Mouse (Mus musculus) forebrain, embryonic 15.5 days (tissue): Measurements from ENCODE around the gene Hyal2. TPM values are rescaled to one million over a fixed set of nuclear protein-coding genes. Genes with fewer than 3 reads are reported as not detected.

Experiments
- ATAC-seq: fragments of 200-750 bp; cut with Nextera tagmentation; replicated peaks from 2 replicates; pipeline ENCODE4 v1.8.0; 2017; ENCODE audit warnings: mild to moderate bottlenecking, moderate TSS enrichment, moderate library complexity
- H3K27ac ChIP-seq: fragments of 300-500 bp; sonication (generic); replicated peaks from 2 replicates; pipeline ENCODE4 v1.5.1; 2015; ENCODE audit warnings: mild to moderate bottlenecking, inconsistent platforms
- H3K27me3 ChIP-seq: fragments of 300-500 bp; sonication (generic); 2 replicates; pipeline ENCODE4 v1.6.1; 2015; ENCODE audit warnings: inconsistent platforms
- H3K36me3 ChIP-seq: fragments of 300-500 bp; sonication (generic); 2 replicates; pipeline ENCODE4 v1.6.1; 2015; ENCODE audit warnings: mild to moderate bottlenecking, inconsistent platforms
- H3K4me1 ChIP-seq: fragments of 300-500 bp; sonication (generic); 2 replicates; pipeline ENCODE4 v1.6.1; 2015; ENCODE audit warnings: inconsistent platforms
- H3K4me2 ChIP-seq: fragments of 300-500 bp; sonication (generic); replicated peaks from 2 replicates; pipeline ENCODE4 v1.6.1; 2015; ENCODE audit warnings: mild to moderate bottlenecking, inconsistent platforms
- H3K4me3 ChIP-seq: fragments of 300-500 bp; sonication (generic); 2 replicates; pipeline ENCODE4 v1.5.1; 2015; ENCODE audit warnings: mild to moderate bottlenecking, inconsistent platforms
- H3K9ac ChIP-seq: fragments of 300-500 bp; sonication (generic); replicated peaks from 2 replicates; pipeline ENCODE4 v1.6.1; 2015; ENCODE audit warnings: mild to moderate bottlenecking, inconsistent platforms
- H3K9me3 ChIP-seq: fragments of 300-500 bp; sonication (generic); 2 replicates; pipeline ENCODE4 v1.6.1; 2016; ENCODE audit warnings: inconsistent platforms
- whole genome bisulfite sequencing: fragments of 180-500 bp; shearing (Covaris S2); methylation state at CpG from one replicate; pipeline ENCODE4 v1.1.7; 2015; ENCODE audit warnings: mixed read lengths; 5-methylcytosine and 5-hydroxymethylcytosine counted together
- polyA plus RNA-seq: library from polyadenylated mRNA; unstranded; fragments of >200 nt; fragmentation: Nextera tagmentation; extraction: Ambion mirVana; gene quantifications from 2 replicates; pipeline ENCODE4 v1.2.1, GENCODE M21; 2015

Gene Hyal2
- polyA plus RNA-seq, 1 experiment from 2014 or later, result 75.3 TPM

DNA sequence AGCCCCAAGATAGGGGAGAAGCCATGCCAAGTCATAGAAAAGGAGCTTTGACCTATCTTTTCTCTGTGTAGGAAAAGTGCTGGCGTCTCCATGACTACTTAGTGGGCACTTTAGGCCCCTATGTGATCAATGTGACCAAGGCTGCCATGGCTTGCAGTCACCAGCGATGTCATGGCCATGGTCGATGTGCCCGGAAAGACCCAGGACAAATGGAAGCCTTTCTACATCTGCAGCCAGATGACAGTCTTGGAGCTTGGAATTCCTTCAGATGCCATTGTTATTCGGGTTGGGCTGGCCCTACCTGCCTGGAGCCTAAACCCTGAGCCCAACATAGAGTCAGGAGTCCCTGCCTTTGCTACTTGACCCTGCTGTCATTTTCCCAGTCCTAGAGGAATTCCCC, 18.8 kb downstream of the Hyal2 start:
- Histone ChIP-seq H3K9me3 (no peaks in the 10 kb centered on the region), H3K4me1 (peaks cover 22% of the 10 kb centered on the region), H3K4me2 (no peak overlapping the region), H3K27me3 (no peaks in the 10 kb centered on the region), H3K9ac (no peak overlapping the region), H3K27ac (no peak overlapping the region), H3K4me3 (no peak overlapping the region), H3K36me3 (peaks cover 11% of the 10 kb centered on the region; the same call in 1 of the 2 replicates)
- ATAC-seq, result no peak
- WGBS, result 90% methylated on average over 5 of the region's 5 CpGs

DNA sequence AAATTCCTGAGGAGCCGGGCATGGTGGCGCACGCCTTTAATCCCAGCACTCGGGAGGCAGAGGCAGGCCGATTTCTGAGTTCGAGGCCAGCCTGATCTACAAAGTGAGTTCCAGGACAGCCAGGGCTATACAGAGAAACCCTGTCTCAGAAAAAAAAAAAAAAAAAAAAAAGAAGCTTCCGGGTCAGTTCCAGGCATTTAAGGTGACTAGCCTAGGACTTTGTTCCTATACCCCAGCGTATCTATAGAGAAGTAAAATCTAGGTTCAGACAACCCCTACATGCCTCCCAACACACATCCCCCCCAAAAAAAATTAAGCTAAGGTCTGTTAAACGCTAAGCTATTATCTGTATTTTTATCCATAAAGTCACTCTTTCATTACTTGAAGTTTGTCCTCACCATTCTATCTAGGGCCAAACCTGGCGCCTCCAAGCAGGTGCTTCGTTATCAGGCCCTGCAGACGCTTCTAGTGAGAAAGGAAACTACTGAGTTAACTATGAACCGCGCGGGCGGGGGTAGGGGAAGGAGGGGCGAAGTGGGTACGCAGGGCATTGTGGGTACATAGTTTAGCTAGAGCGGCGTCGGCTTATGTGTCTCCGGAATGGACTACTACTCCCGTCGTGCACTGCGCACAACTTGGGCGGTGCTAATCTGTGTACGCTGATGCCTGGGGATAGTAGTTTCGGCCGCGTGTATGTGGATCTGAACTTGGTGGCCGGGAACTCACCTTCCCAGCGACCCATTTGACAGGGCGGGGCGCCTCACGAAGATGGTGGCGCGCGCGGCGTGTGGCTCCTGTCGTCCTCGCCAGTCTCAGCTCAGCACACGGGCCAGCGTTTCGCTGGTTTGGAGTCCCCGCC, 19.5 kb downstream of the Hyal2 start, which contains the start of gene Ifrd2:
TSS of gene Ifrd2 (plus strand) at position 669 of the 859 bp plus-strand sequence.
- H3K9ac ChIP-seq, result peak within 1 kb of the TSS; percentile 72
- H3K4me1 ChIP-seq, result peaks cover 15% of the 10 kb centered on the region
- H3K36me3 ChIP-seq, result peaks cover 15% of the 10 kb centered on the region; the same call in 1 of the 2 replicates
- 14% methylated on average over 46 of the region's 46 CpGs for WGBS
- H3K4me3 ChIP-seq, result peak within 1 kb of the TSS; percentile 87
- peak; percentile 98 for ATAC-seq
- H3K27ac ChIP-seq, result peak within 1 kb of the TSS; percentile 31; the same call in 1 of the 2 replicates
- peak within 1 kb of the TSS; percentile 90 for H3K4me2 ChIP-seq
- H3K27me3 ChIP-seq, result no peaks in the 10 kb centered on the region
- no peaks in the 10 kb centered on the region for H3K9me3 ChIP-seq

DNA sequence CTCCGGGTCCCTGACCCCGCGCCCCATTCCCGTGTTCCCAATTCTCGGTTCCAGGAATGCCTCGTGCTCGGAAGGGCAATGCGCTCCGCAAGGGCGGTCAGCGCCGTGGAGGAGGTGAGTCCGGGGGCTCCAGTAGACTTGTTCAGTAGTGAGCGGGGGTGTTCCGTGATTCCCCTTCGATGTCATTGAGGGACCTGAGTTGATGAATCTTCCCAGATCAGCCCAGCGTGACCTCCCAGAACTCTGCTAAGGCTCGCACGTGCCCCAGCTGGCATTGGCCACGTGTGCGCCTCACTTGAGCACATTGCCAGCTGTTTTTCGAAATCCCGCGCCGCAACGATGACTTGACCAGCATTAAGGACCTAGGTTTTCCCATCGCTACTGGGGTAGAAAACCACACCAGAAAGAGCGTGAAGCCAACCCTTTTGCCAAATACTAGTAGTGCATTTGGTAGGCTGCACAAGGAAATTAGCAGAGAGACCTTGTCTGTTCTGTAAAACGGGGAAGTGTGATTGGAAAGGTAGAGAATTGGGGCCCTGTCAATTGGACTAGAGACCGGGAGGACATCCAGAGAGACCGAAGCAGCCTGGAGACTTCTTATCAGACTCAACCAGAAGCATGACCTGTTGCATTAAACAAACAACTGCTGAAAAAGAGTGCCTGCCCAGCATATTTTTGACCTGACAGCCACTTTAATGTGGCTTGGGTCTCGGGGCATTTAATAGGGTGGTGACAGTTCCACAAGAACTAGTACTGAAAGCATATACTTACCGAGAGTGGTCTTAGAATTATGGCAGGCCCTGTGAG, 20.3 kb downstream of the Hyal2 start:
- Histone ChIP-seq H3K27ac (no peak overlapping the region), H3K4me3 (peak overlapping the region; percentile 87), H3K4me2 (peak overlapping the region; percentile 90), H3K9ac (peak overlapping the region; percentile 72), H3K9me3 (no peaks in the 10 kb centered on the region), H3K36me3 (peaks cover 16% of the 10 kb centered on the region; the same call in 1 of the 2 replicates), H3K4me1 (peaks cover 13% of the 10 kb centered on the region), H3K27me3 (no peaks in the 10 kb centered on the region)
- 6% methylated on average over 33 of the region's 33 CpGs for WGBS
- no peak; the same call in 1 of the 2 replicates for ATAC-seq

DNA sequence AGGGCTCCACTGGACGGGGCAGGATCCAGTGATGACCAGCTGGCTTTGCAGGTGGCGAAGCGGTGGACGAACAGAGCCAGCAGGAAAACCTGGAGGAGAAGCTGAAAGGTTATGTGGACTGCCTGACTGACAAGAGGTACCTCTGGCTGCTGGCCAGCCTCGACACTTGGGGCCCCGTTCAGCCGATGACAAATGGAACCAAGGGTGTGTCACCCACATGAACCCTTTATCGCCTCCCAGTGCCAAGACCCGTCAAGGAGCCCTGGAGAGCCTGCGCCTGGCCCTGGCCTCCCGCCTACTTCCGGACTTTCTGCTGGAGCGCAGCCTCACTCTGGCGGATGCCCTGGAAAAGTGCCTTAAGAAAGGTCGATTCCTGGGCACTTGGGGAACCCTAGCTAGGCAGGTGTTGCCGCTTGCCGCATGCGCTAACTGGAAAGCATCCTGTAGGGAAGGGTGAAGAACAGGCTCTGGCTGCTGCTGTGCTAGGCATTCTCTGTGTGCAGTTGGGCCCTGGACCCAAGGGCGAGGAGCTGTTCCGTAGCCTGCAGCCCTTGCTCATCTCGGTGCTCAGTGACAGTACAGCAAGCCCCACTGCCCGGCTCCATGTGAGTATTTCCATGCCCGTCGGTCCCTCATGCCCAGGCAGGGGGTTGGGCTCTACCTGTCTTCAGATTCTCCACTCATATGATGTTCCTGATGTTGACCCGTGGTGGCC, 22.5 kb downstream of the Hyal2 start:
- no peaks in the 10 kb centered on the region for H3K9me3 ChIP-seq
- H3K9ac ChIP-seq, result no peak overlapping the region
- no peak overlapping the region for H3K4me2 ChIP-seq
- H3K27me3 ChIP-seq, result no peaks in the 10 kb centered on the region
- H3K4me1 ChIP-seq, result peaks cover 13% of the 10 kb centered on the region
- H3K36me3 ChIP-seq, result peaks cover 24% of the 10 kb centered on the region; the same call in 1 of the 2 replicates
- H3K4me3 ChIP-seq, result no peak overlapping the region
- WGBS, result 90% methylated on average over 25 of the region's 25 CpGs
- no peak for ATAC-seq
- no peak overlapping the region for H3K27ac ChIP-seq

DNA sequence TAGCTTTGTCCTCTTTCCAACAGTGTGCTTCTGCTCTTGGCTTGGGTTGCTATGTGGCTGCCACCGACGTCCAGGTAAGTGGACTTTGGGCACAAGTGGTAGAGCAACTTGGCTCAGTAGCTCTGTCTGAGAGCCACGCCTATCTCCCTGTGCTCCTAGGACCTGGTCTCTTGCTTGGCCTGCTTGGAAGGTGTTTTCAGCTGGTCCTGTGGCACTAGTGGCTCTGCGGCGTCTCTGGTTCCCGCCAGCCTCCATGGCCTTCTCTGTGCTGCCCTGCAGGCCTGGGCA, 23.0 kb downstream of the Hyal2 start:
- Histone ChIP-seq H3K27ac (no peak overlapping the region), H3K4me3 (no peak overlapping the region), H3K9me3 (no peaks in the 10 kb centered on the region), H3K9ac (no peak overlapping the region), H3K4me2 (no peak overlapping the region), H3K4me1 (peaks cover 13% of the 10 kb centered on the region), H3K36me3 (peaks cover 24% of the 10 kb centered on the region; the same call in 1 of the 2 replicates), H3K27me3 (no peaks in the 10 kb centered on the region)
- 92% methylated on average over 6 of the region's 6 CpGs for WGBS
- no peak for ATAC-seq

DNA sequence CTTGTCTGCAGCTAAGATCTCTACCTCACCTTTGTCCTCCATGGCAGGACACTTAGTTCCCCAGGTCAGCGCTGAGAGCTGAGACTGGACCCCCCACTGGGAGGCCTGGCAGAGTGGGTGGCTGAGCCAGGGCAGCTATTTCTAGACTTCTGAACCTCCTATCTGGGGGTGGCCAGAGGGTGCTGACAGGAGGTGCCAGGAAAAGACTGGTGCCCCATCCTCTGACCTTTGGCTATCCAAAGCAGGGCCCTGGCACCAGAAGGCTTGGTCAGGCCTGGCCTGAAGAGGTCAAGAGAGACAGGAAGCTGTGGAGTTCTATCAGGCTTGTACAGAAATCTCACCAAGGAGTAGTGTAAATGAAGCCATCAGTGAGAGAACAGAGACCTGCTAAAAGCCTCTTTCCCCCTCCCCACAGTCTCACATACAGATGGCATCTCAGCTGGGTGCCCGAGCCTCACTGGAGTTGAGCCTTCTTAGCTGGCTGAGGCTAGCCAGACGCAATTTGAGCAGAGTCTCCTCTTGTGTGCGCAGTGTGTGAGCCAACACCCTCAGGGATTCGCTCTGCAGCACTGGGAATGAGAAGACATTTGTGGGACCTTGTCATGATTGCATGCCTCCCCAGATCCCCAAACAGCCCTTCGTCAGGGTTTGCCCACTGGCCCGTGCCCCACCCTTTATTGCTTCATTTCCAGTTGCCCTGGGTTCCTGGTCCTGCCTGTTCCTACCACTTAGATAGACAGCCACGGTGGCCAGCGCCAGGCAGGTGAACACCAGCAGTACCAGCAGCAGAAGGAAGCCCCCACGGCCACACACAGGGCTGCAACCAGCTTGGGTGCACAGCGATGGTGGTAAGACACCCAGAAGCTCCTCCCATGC, 25.6 kb downstream of the Hyal2 start:
- Histone ChIP-seq H3K9me3 (no peaks in the 10 kb centered on the region), H3K4me3 (no peak overlapping the region), H3K27me3 (no peaks in the 10 kb centered on the region), H3K9ac (no peak overlapping the region), H3K4me2 (no peak overlapping the region), H3K4me1 (peaks cover 5% of the 10 kb centered on the region), H3K36me3 (peaks cover 24% of the 10 kb centered on the region; the same call in 1 of the 2 replicates), H3K27ac (0 out of 2 replicates have a peak overlapping the region, but pooled peaks have one; percentile 37)
- 83% methylated on average over 11 of the region's 11 CpGs for WGBS
- ATAC-seq, result no peak

DNA sequence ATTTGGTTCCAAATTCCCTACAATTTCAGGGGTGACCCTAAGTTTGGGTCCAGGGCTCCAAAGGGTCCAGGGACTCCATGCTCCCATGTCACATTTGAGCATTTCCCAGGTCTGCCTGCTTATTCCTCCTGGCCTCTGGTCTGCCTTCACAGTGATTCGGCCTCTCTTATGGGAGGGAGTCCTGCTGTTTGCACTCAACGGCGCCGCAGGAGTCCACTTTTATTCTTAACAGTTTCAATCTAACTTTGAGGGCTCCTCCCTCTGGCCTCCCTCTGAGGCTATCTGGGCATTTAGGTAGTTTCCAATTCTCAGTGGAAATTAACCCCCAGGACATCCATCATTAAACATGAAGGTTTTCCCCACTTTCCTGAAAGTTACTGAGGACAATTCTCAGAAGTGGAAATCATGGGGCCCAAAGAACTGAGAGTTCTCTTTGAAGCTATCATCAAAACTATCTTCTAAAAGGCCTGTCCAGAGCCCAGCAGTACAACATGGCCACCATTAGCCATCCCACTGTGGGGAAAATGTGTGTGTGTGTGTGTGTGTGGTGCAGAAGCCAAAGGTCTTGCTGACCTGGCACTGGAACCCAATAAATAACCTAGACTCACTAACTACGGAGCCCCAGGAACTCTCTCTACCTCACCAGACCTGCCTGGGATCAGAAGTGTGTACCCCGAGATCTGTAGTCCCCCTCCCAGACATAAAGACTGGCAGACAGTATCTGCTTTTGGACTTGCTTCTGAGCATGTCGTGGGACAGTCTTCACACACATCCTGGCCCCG, 26.7 kb downstream of the Hyal2 start:
- peaks cover 24% of the 10 kb centered on the region; the same call in 1 of the 2 replicates for H3K36me3 ChIP-seq
- no peaks in the 10 kb centered on the region for H3K27me3 ChIP-seq
- no peaks in the 10 kb centered on the region for H3K4me1 ChIP-seq
- no peaks in the 10 kb centered on the region for H3K9me3 ChIP-seq
- H3K9ac ChIP-seq, result no peak overlapping the region
- WGBS, result 69% methylated on average over 8 of the region's 8 CpGs
- H3K27ac ChIP-seq, result no peak overlapping the region
- H3K4me3 ChIP-seq, result no peak overlapping the region
- no peak for ATAC-seq
- H3K4me2 ChIP-seq, result no peak overlapping the region

DNA sequence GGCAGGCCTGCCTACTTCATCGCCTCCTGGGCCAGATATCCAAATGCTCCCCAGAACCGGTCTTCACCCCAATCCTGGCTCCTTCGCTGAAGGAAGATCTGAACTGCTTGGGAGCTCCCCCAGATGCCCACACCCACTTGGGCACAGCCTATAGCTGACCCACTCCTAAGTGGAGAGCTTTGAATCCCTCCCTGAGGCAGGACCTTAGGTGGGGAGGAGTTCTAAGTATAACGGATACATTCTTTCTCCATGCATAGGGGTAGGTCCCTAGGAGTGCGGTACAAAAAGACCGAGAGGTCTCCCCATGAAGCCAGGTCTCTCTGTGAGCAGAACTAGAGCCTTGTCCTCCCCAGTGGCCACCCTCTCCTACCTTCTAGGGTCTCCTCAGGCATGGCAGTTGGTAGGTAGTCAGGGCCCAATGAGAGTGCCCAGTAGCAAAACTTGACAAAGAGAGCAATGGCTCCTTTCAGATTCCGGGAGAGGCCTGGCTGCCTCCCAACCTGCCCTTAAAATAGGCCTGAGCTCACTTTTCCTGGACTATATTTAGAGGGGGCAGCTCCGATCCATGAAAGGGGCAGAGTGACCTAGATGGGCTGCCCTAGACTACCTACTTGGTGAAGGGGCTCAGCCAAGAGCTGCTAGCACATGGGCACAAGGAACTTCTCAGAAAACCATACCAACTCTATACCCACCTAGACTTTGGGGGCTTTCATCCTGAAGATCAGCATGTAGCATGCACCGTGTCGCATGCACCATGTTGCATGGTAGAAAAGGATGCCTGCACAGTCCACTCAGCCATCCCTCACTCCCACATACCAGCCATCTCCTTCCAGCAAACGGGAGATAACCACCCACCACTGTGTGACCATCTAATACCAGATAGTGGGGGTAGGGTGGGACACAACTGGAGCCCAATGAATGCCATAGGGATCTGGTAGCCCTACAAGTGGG, 29.1 kb downstream of the Hyal2 start:
- H3K27ac ChIP-seq, result no peak overlapping the region
- no peaks in the 10 kb centered on the region for H3K4me1 ChIP-seq
- no peaks in the 10 kb centered on the region for H3K27me3 ChIP-seq
- no peak overlapping the region for H3K4me3 ChIP-seq
- H3K36me3 ChIP-seq, result peaks cover 13% of the 10 kb centered on the region; the same call in 1 of the 2 replicates
- H3K4me2 ChIP-seq, result no peak overlapping the region
- no peak for ATAC-seq
- no peak overlapping the region for H3K9ac ChIP-seq
- 91% methylated on average over 11 of the region's 11 CpGs for WGBS
- H3K9me3 ChIP-seq, result no peaks in the 10 kb centered on the region

DNA sequence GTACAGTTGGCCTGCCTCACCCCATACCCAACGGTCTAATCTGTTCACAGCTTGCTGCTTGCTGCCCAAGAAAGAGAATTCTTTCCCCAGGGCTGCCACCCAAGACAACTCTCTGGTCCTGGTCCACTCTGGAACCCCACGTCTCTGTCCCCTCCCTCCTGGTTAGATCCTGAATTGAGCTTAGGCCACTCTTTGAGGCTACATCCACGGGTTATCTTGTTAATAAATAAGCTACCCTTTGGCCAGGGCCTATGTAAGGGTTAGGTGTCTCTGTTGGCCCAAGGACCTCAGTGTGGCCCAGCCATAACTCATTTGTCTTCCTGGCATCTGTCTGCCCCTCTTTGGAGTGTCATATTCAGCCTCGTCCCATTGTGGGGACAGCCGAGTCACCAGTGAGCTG, 30.6 kb downstream of the Hyal2 start:
- Histone ChIP-seq H3K4me2 (no peak overlapping the region), H3K27ac (no peak overlapping the region), H3K9me3 (no peaks in the 10 kb centered on the region), H3K27me3 (no peaks in the 10 kb centered on the region), H3K4me3 (no peak overlapping the region), H3K9ac (no peak overlapping the region), H3K4me1 (peaks cover 6% of the 10 kb centered on the region), H3K36me3 (peaks cover 8% of the 10 kb centered on the region; the same call in 1 of the 2 replicates)
- ATAC-seq, result no peak
- WGBS, result 88% methylated on average over 5 of the region's 5 CpGs

DNA sequence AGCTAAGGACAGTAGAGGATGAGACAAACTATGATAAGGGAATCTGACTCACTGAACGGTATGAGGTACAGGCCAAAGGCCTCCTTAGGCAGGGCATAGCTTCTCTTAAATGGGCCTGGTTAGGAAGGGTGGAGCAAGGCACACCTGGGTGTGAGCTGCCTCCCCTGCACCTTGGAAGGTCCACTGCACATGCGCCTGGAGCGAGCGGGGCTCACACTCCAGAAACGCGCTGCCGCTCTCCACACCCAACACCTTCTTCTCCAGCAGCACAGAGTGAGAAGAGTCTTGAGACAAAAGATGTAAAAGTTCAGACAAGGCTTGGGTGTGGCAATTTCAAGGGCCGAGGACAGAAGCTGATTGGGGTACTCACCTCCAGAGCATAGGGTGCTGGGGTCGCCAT, 31.7 kb downstream of the Hyal2 start:
- Histone ChIP-seq H3K27me3 (no peaks in the 10 kb centered on the region), H3K4me3 (no peak overlapping the region), H3K27ac (no peak overlapping the region), H3K9me3 (no peaks in the 10 kb centered on the region), H3K9ac (no peak overlapping the region), H3K4me2 (no peak overlapping the region), H3K4me1 (peaks cover 6% of the 10 kb centered on the region), H3K36me3 (peaks cover under 1% of the 10 kb centered on the region; the same call in 1 of the 2 replicates)
- WGBS, result 92% methylated on average over 9 of the region's 9 CpGs
- no peak for ATAC-seq
